Mouse (Mus musculus) lung, postnatal 4 days (tissue): ENCODE results near the gene Gstm2.
"Not testable (repeated sequence)": the region's sequence is repeated elsewhere in the genome, so short reads cannot be mapped to it uniquely, and the experiment has no call there.

ENCODE experiments used
- DNase-seq, 2 experiments: peaks; one replicate each; pipeline ENCODE4 v3.0.0; 2021

The Gstm2 gene

DNA sequence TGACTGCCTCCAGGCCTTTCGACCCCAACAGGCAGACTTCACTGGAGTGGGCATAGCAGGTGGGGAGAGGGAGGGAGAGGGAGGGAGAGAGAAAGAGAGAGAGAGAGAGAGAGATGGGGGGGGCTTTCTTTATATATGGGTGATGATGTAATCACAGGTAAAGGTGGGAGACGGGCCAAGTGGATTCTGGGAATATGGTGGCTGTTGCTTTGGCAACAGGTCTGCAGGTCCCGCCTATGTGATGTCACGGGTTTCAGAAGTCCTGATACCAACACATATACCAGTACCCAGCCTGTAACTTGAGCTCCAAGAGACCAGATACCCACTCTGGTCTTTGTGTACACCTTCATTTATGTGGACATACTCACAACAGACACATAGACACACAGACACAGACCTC lies 10.3 kb upstream of the Gstm2 start:
- DNase-seq = no peak

DNA sequence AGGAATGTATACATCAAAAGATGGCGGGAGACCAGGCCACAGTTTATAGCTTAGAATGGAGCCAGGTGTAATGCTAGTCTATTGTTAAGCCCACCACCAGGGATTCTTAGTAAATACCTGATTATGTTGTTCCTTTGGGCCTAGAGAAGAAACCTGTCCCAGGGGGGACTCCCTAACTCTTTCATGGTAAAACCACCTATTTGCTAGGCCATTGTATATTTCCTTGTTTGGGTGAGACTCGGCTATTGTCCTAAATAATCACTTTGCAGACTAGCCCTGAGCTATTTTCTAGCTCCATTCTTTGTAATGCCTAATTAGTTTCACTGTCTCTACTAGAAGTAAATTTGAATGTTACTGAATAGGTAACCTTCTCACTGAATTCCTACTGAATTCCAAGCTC lies 9.7 kb upstream of the Gstm2 start:
- not testable (repeated sequence) for DNase-seq

- DNase-seq = not testable (repeated sequence)
Measured at GRCm38 (mm10) chr3:107985141-107985540, 1.1 kb downstream of the Gstm2 start.

- DNase-seq = no peak
Measured at GRCm38 (mm10) chr3:107984471-107984870, 1.8 kb downstream of the Gstm2 start.

GRCm38 (mm10) chr3:107983771-107984170 lies 2.5 kb downstream of the Gstm2 start:
- peak in 1 of 2 experiments; percentile 18 for DNase-seq

GRCm38 (mm10) chr3:107982726-107983125 lies 3.5 kb downstream of the Gstm2 start:
- no peak for DNase-seq

- no peak for DNase-seq
Measured at GRCm38 (mm10) chr3:107981261-107981660, 5.0 kb downstream of the Gstm2 start.

DNA sequence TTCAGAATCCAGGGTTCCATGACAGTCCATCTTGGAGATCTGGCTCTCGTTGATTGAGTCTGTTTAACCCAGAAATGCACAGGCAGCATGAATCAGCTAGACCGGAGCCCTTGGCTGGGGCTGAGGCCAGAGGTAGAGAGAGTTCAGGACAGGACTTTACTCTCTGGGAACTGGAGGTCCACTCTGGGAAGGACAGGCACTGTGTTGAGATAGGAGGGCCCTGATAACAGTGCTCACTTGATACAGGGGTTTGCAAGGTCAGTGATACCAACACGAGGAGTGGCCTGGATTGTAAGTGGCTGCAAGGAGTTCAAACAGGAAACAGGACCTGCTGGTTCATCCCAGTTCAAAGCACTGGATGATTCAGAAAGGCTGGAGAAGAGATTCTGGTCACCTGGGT lies 8.6 kb downstream of the Gstm2 start:
- DNase-seq = no peak

GRCm38 (mm10) chr3:107974237-107974636 lies 12.0 kb downstream of the Gstm2 start:
- DNase-seq = no peak

- DNase-seq = no peak
Measured at GRCm38 (mm10) chr3:107972070-107972469, 14.2 kb downstream of the Gstm2 start.

- DNase-seq = not testable (repeated sequence)
Measured at GRCm38 (mm10) chr3:107971101-107971500, 15.2 kb downstream of the Gstm2 start.

GRCm38 (mm10) chr3:107968724-107969395 lies 17.4 kb downstream of the Gstm2 start, which contains the start of gene Gstm3:
TSS of gene Gstm3 (minus strand) at chr3:107969283.
- no peak for DNase-seq

GRCm38 (mm10) chr3:107966631-107967030 lies 19.6 kb downstream of the Gstm2 start:
- no peak for DNase-seq

- no peak for DNase-seq
Measured at GRCm38 (mm10) chr3:107965592-107965991, 20.7 kb downstream of the Gstm2 start.

- no peak for DNase-seq
Measured at GRCm38 (mm10) chr3:107964656-107965308, 21.5 kb downstream of the Gstm2 start.

- no peak for DNase-seq
Measured at GRCm38 (mm10) chr3:107964026-107964425, 22.2 kb downstream of the Gstm2 start.

GRCm38 (mm10) chr3:107955260-107955659 lies 31.0 kb downstream of the Gstm2 start:
- DNase-seq = not testable (repeated sequence)

DNA sequence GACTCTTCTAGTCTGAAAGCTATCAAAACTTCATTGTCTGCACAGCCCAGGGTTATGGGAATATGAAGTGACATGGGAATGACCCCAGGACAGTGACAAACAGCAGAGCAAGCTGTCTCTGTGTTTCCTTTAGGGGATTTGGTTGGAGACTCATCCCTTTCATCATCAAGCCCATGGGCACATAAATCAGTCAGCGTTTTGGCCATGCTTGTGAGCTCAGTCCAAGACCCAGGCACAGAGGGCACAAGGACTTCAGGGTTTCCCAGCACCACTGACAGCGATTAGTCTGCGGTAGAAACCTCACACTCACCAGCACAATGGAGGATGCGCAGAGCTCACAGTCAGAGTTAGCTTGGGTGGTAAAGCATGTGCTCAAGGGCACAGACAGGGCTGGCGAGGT lies 32.3 kb downstream of the Gstm2 start:
- no peak for DNase-seq

DNA sequence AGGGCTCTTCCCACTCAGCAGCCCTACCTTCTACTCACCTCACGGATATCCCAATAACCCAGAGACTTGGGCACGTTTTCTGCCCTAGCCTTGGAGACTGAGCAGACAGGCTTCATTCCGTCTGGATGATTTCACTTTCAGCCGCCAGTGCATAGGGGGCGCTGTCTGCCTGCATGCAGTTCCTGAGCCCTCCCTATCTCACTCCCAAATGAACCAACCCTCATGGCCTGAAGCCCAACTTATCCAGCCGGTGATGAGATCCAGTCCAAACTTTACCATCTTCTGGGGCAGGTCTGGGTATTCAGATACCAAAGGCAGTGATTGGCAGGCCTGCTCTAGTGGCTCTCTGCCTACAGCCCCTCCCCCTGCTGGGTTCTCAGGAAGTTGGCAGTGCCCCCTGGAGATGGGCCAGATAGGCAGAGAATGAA lies 32.9 kb downstream of the Gstm2 start:
- peak; percentile 78 to 81 for DNase-seq

- DNase-seq = no peak
Measured at GRCm38 (mm10) chr3:107950531-107950930, 35.7 kb downstream of the Gstm2 start.

DNA sequence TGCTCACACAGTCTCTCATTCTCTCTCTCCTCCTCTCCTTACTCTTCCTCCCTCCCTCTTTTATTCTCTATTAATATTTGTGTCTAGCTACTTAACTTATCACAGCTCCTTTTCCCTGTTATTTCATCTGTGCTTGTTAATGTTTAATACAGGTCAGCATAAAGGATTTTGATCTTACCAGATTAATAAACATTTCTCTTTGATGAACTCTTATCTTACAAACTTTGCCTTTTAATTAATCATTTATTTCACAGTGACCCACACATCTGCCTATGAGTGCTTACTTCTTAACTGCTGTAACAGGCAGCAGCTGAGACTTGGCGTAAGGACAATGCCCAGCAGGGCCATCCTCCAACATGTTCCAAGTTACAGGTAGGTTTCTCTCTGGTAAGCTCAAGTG lies 36.8 kb downstream of the Gstm2 start:
- DNase-seq = not testable (repeated sequence)

- DNase-seq = no peak
Measured at GRCm38 (mm10) chr3:107945729-107946128, 40.5 kb downstream of the Gstm2 start.

DNA sequence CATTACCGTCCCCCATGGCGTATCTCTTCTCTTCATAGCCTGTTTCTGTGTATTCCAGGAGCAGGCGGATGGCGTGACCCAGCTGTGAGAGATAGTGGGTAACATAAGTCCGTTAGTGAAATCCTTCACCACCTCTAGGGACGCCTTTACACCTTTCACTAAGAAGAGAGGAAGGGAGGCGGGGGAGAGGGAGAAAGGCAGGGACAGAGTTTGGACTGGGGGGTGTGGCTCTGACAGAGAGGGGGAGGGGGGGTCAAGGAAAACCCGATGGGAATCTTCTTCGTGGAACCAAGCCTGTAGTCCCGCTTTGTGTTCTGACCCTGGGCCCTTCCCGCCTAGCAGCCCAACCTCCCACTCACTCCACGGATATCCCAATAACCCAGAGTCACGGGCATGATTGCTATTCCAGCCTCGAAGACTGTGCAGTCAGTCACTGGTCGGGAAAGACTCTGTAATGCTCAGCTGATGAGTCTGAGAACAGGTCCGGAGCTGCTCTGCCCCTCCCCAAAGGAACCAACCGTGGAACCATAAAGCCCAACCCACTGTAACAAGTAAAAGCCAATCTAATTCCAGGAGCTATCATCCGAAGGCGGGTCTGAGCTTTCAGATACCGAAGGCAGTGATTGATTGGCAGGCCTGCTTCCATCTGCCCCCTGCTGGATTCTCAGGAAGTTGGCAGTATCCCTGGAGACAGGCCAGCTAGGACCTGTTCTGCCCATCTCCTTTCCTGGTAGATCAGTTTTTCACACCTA lies 42.8 kb downstream of the Gstm2 start, which contains the start of gene Gstm6:
Gene Gstm6 (minus strand): TSS at position 511 of the 752 bp plus-strand sequence.
- peak; percentile 53 to 55 for DNase-seq

GRCm38 (mm10) chr3:107941261-107941660 lies 45.0 kb downstream of the Gstm2 start:
- DNase-seq = no peak
